Mouse (Mus musculus): Measurements from ENCODE around the gene Ppm1f. TPM values are rescaled to one million over a fixed set of nuclear protein-coding genes. Genes with fewer than 3 reads are reported as not detected.

Gene Ppm1f
- total RNA-seq, 2 experiments from 2014 or later: 6.5 to 12.1 TPM

Other genes starting within 250 kb of the Ppm1f start
- gene Olfr19, start 220.1 kb upstream of the Ppm1f start, total RNA-seq (2014; fragmentation: Nextera tagmentation): not detected in 2 replicates
- gene Olfr19, start 220.1 kb upstream of the Ppm1f start, total RNA-seq (2017): not detected in 2 replicates
- 1.4 and 1.6 TPM in 2 replicates for gene Spag6l, start 67.0 kb upstream of the Ppm1f start, total RNA-seq (2014; fragmentation: Nextera tagmentation)
- gene Spag6l, start 67.0 kb upstream of the Ppm1f start, total RNA-seq (2017): 1.1 and 4.2 TPM in 2 replicates
- gene Igll1, start 32.5 kb upstream of the Ppm1f start, total RNA-seq (2014; fragmentation: Nextera tagmentation): 1.0 and 71.4 TPM in 2 replicates
- 3.1 TPM in 1 of 2 replicates, not detected in the other for gene Igll1, start 32.5 kb upstream of the Ppm1f start, total RNA-seq (2017)
- 123 and 133 TPM in 2 replicates for gene Top3b, start 25.7 kb upstream of the Ppm1f start, total RNA-seq (2014; fragmentation: Nextera tagmentation)
- 58.7 and 59.0 TPM in 2 replicates for gene Top3b, start 25.7 kb upstream of the Ppm1f start, total RNA-seq (2017)
- gene Vpreb1, start 25.6 kb upstream of the Ppm1f start, total RNA-seq (2014; fragmentation: Nextera tagmentation): 70.5 TPM in 1 of 2 replicates, not detected in the other
- gene Vpreb1, start 25.6 kb upstream of the Ppm1f start, total RNA-seq (2017): 0.91 TPM in 1 of 2 replicates, not detected in the other
- 118 and 181 TPM in 2 replicates for gene Mapk1, start 86.9 kb downstream of the Ppm1f start, total RNA-seq (2014; fragmentation: Nextera tagmentation)
- 140 and 154 TPM in 2 replicates for gene Mapk1, start 86.9 kb downstream of the Ppm1f start, total RNA-seq (2017)
- 2.3 and 3.0 TPM in 2 replicates for gene Ypel1, start 173.2 kb downstream of the Ppm1f start, total RNA-seq (2014; fragmentation: Nextera tagmentation)
- gene Ypel1, start 173.2 kb downstream of the Ppm1f start, total RNA-seq (2017): 1.7 TPM in 1 of 2 replicates, not detected in the other
- gene Ppil2, start 214.8 kb downstream of the Ppm1f start, total RNA-seq (2014; fragmentation: Nextera tagmentation): 74.1 and 94.8 TPM in 2 replicates
- 81.5 and 99.2 TPM in 2 replicates for gene Ppil2, start 214.8 kb downstream of the Ppm1f start, total RNA-seq (2017)
- 36.0 and 78.4 TPM in 2 replicates for gene 2610318N02Rik, start 228.7 kb downstream of the Ppm1f start, total RNA-seq (2014; fragmentation: Nextera tagmentation)
- gene 2610318N02Rik, start 228.7 kb downstream of the Ppm1f start, total RNA-seq (2017): 9.3 and 19.2 TPM in 2 replicates
- gene Sdf2l1, start 235.9 kb downstream of the Ppm1f start, total RNA-seq (2014; fragmentation: Nextera tagmentation): 20.4 and 21.1 TPM in 2 replicates
- 29.5 and 40.7 TPM in 2 replicates for gene Sdf2l1, start 235.9 kb downstream of the Ppm1f start, total RNA-seq (2017)
- 13.3 and 13.4 TPM in 2 replicates for gene Ydjc, start 248.2 kb downstream of the Ppm1f start, total RNA-seq (2014; fragmentation: Nextera tagmentation)
- gene Ydjc, start 248.2 kb downstream of the Ppm1f start, total RNA-seq (2017): 11.4 and 11.7 TPM in 2 replicates

Measured in megakaryocyte-erythroid progenitor cell, adult 5-6 weeks (primary cell).